Mouse (Mus musculus) thymus, adult 2 months (tissue): ENCODE data around the gene Tdgf1. TPM values are rescaled to one million over a fixed set of nuclear protein-coding genes. Genes with fewer than 3 reads are reported as not detected.
A peak's percentile ranks its signal among the peaks of the same experiment; 100 is the strongest.

Experiments
- DNase-seq: peaks from one replicate; pipeline ENCODE4 v3.0.0; 2021
- H3K27ac ChIP-seq: fragments of 200-500 bp; 2 replicates; pipeline ENCODE4 v1.5.1; 2012; ENCODE audit warnings: low read length, control low read depth; ENCODE audit not compliant: control insufficient read depth, insufficient read depth
- H3K27me3 ChIP-seq: fragments of 200-500 bp; 2 replicates; pipeline ENCODE4 v1.6.1; 2012; ENCODE audit warnings: mild to moderate bottlenecking, low read length, moderate library complexity, mixed read lengths; ENCODE audit not compliant: control insufficient read depth, insufficient read depth
- H3K36me3 ChIP-seq: fragments of 200-500 bp; 2 replicates; pipeline ENCODE4 v1.6.1; 2012; ENCODE audit warnings: mild to moderate bottlenecking, low read length, moderate library complexity; ENCODE audit not compliant: control insufficient read depth, insufficient read depth
- H3K4me1 ChIP-seq: fragments of 200-500 bp; replicated peaks from 2 replicates; pipeline ENCODE4 v1.6.1; 2012; ENCODE audit warnings: low read length; ENCODE audit not compliant: control insufficient read depth, insufficient read depth
- H3K4me3 ChIP-seq: fragments of 200-500 bp; 2 replicates; pipeline ENCODE4 v1.5.1; 2012; ENCODE audit warnings: mild to moderate bottlenecking, low read length, control low read depth, moderate library complexity; ENCODE audit not compliant: control insufficient read depth, insufficient read depth
- CTCF ChIP-seq: fragments of 200-500 bp; IDR thresholded peaks from 2 replicates; pipeline ENCODE4 v1.5.1; 2012; ENCODE audit warnings: mild to moderate bottlenecking, control low read depth, low read length, moderate library complexity, borderline replicate concordance; ENCODE audit not compliant: control insufficient read depth, poor library complexity, insufficient read depth; ENCODE audit errors: extremely low read depth
- POLR2A ChIP-seq: fragments of 200-500 bp; IDR thresholded peaks from 2 replicates; pipeline ENCODE4 v1.6.1; 2012; ENCODE audit warnings: mild to moderate bottlenecking, low read length, control low read depth, moderate library complexity; ENCODE audit not compliant: control insufficient read depth, poor library complexity, insufficient read depth; ENCODE audit errors: extremely low read depth
- WGBS: fragments of 180-500 bp; shearing (Covaris S2); methylation state at CpG from one replicate; pipeline ENCODE4 v1.1.7; 2018; 5-methylcytosine and 5-hydroxymethylcytosine counted together
- polyA plus RNA-seq: library from polyadenylated mRNA; depleted of rRNA; stranded (reverse); fragments of >200 nt; gene quantifications from 2 replicates; pipeline ENCODE4 v1.2.3, GENCODE M21; 2012

The Tdgf1 gene
- polyA plus RNA-seq, 1 experiment, result 0.47 TPM

DNA sequence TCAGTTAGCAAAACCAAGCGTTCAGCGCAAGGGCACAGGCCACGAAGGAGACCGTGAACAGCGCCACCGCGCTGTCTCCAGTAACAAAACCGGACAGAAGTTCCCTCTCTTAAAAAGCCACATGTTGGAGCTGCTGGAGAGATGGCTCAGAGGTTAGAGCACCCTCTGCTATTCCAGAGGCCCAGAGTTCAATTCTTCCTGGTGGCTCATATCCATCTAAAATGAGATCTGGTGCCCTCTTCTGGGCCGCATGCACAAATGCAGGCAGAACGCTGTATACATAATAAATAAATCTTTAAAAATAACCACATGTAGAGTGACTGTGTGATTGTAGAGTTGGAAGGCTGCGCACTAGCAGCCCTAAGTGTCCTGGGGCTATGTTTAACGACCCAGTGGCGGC is 1.7 kb downstream of the Tdgf1 start:
- H3K36me3 ChIP-seq, result no peaks in the 10 kb centered on the region
- no peak overlapping the region for H3K27ac ChIP-seq
- 58% methylated on average over 13 of the region's 13 CpGs for WGBS
- peak; percentile 40 for DNase-seq
- no peaks in the 10 kb centered on the region for H3K27me3 ChIP-seq
- H3K4me3 ChIP-seq, result no peak overlapping the region
- peaks cover 13% of the 10 kb centered on the region for H3K4me1 ChIP-seq
- TF ChIP-seq CTCF (peak; percentile 27; the same call in 1 of the 2 replicates), POLR2A (no peak)

DNA sequence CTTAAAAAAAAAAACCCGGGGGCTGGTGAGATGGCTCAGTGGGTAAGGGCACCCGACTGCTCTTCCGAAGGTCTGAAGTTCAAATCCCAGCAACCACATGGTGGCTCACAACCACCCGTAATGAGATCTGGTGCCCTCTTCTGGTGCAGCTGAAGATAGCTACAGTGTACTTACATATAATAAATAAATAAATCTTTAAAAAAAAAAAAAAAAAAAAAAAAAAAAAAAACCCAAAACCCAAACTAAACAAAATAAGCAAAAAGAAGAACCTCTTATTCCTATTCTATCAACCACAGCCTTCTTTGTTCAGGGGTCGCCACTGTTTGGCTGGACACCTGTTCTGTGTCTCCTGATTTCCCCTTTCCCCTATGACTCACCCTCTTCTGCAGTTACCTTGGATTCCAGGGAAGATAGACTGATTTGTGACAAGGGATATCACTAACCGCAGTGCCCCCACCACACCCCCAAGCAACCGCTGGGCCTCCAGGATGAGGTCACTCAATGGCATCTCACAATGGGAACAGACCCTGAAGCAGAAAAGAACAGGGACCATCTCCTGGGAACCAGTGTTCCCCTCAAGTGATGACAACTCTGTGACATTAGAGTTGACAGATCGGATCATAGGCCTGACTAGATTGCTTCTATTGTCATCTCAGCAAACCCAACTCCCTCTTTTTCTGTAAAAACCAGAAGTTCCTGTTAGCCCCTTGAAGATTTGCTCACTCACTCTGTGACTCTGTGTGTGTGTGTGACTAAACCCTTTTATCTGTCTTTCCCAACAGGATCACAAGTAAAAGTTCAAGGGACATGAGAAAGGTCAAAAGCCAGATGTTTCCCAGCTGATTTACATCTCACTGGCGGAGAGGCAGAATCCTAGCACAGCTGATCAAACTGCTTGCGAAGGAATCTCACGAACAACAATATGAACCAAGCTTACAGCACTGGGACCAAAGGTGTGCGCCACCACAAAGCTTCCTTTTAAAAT is 8.2 kb downstream of the Tdgf1 start:
- WGBS, result 77% methylated on average over 12 of the region's 12 CpGs
- TF ChIP-seq POLR2A (no peak), CTCF (no peak)
- Histone ChIP-seq H3K36me3 (no peaks in the 10 kb centered on the region), H3K27me3 (no peaks in the 10 kb centered on the region), H3K4me3 (no peak overlapping the region), H3K27ac (no peak overlapping the region), H3K4me1 (peaks cover 6% of the 10 kb centered on the region)
- DNase-seq, result peak; percentile 19

DNA sequence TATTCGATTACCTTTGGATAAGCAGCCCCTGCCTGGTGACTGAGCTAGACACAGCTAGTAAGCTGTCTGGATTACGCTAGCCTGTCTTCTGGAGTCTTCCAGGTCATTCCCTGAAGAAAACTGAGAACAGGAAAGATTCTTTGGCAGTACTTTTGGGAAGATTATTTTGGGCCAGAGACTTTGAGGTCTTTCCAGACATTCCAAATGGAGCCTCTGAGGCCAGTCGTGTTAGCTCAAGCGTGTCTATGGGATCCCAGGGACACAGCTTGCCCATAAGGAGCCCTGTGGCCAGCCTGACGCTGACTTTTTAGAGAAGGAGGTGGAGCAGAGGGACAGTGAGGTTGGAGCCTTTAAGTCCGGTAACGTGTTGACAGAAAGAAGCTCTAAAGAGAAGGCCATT is 10.0 kb downstream of the Tdgf1 start:
- TF ChIP-seq POLR2A, result no peak
- no peak for TF ChIP-seq CTCF
- H3K4me3 ChIP-seq, result no peak overlapping the region
- H3K27ac ChIP-seq, result no peak overlapping the region
- DNase-seq, result no peak
- 94% methylated on average over 7 of the region's 7 CpGs for WGBS
- H3K4me1 ChIP-seq, result peaks cover 4% of the 10 kb centered on the region
- H3K27me3 ChIP-seq, result no peaks in the 10 kb centered on the region
- H3K36me3 ChIP-seq, result no peaks in the 10 kb centered on the region

DNA sequence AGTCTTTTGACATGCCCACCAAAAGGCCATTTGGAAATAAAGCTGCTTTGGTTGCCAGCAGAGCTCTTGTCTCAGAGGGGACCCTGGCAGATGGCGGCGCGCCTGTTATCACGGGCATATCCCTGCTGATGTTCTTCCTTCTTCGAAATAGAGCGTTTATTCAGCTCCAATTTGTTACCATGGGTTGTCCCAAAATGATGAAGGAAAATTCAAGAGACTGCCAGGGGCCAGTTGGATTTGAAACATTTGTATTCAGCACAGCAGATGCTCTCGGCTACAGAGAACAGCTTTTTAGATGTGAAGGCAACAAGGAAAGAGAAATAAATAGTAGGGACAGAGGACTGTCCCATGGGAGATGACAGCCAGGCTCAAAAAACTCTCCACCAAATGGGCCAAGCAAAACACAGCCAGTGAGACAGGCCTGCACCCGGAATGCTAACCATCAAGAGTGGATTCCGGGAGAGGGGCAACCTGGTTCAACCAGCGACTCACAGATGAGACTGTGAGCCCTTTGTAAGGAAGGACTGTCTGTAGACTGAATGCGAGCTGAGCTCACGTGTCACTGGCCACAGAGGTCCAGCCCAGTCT is 12.0 kb downstream of the Tdgf1 start:
- no peak for TF ChIP-seq CTCF
- TF ChIP-seq POLR2A, result no peak
- Histone ChIP-seq H3K4me1 (peaks cover 4% of the 10 kb centered on the region), H3K4me3 (no peak overlapping the region), H3K36me3 (no peaks in the 10 kb centered on the region), H3K27me3 (no peaks in the 10 kb centered on the region), H3K27ac (no peak overlapping the region)
- WGBS, result 94% methylated on average over 12 of the region's 12 CpGs
- no peak for DNase-seq

DNA sequence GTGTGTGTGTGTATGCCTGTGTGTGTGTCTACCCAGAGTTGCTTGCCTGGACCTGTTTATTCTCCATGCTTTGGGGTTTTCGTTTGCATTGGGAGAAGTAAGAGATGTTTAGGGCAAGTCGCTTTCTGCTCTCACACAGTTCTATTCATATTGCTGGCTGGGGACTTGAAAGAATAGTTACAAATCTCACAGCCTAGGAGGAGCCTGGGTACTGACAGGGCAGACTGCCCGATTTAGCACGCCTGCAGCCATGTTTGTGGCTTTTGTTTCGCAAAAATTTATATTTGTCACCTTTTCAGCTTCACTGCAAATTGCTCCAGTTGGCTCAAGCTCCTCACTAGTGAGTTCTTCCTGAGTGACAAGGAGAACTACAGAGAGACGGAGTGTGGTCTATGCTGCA is 14.4 kb downstream of the Tdgf1 start:
- Histone ChIP-seq H3K27me3 (no peaks in the 10 kb centered on the region), H3K4me1 (peaks cover 9% of the 10 kb centered on the region), H3K4me3 (no peak overlapping the region), H3K27ac (no peak overlapping the region), H3K36me3 (no peaks in the 10 kb centered on the region)
- TF ChIP-seq POLR2A (no peak), CTCF (no peak)
- no peak for DNase-seq
- 85% methylated on average over 6 of the region's 6 CpGs for WGBS

DNA sequence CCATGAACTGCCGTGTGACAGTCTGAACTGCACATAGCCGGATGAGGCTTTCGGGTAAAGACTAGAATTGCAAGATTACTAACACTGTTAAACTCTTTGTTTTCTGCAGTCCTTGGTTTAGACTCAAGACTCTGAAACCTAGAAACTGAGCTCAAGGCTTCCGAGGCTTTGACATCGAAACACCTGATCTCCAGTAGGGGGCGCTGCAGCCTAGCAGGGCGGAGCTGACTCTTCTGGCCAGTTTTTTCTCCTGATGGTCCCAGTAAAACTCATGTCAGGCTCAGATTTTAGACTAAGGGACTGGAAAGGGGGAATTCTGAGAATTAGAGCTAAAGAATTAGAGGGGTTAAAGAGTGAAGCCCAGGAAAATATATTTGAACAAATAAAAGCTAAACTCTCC is 23.2 kb downstream of the Tdgf1 start:
- H3K36me3 ChIP-seq, result no peaks in the 10 kb centered on the region
- peak; percentile 84 for DNase-seq
- H3K27me3 ChIP-seq, result no peaks in the 10 kb centered on the region
- no peak overlapping the region for H3K4me3 ChIP-seq
- peaks cover 46% of the 10 kb centered on the region for H3K4me1 ChIP-seq
- 20% methylated on average over 7 of the region's 7 CpGs for WGBS
- peak overlapping the region; percentile 32; the same call in 1 of the 2 replicates for H3K27ac ChIP-seq
- TF ChIP-seq POLR2A (no peak), CTCF (peak; percentile 70; the same call in 1 of the 2 replicates)
